Mouse (Mus musculus) MEL-GATA-1-ER (cell line): ENCODE data around the gene Chmp2b.

Experiments
- DNase-seq: peaks from one replicate; pipeline ENCODE4 v3.0.0-alpha.2; 2012; ENCODE audit warnings: low read depth; ENCODE audit errors: extremely low read depth

The Chmp2b gene

GRCm38 (mm10) chr16:65561963-65562863, at the start of gene Chmp2b:
Gene Chmp2b, minus strand, starts transcription at chr16:65562726.
- DNase-seq: peak; percentile 80

GRCm38 (mm10) chr16:65611678-65612077, 49.2 kb upstream of the Chmp2b start:
- no peak for DNase-seq

GRCm38 (mm10) chr16:65600798-65601197, 38.3 kb upstream of the Chmp2b start:
- DNase-seq: no peak

- DNase-seq: no peak
Observed at GRCm38 (mm10) chr16:65586111-65586865, 23.8 kb upstream of the Chmp2b start.

- no peak for DNase-seq
Observed at GRCm38 (mm10) chr16:65585699-65586098, 23.2 kb upstream of the Chmp2b start.

- no peak for DNase-seq
Observed at GRCm38 (mm10) chr16:65577298-65578029, 14.9 kb upstream of the Chmp2b start.

- no peak for DNase-seq
Observed at GRCm38 (mm10) chr16:65568853-65569252, 6.3 kb upstream of the Chmp2b start.

- no peak for DNase-seq
Observed at GRCm38 (mm10) chr16:65564951-65565350, 2.4 kb upstream of the Chmp2b start.

GRCm38 (mm10) chr16:65564306-65564705, 1.8 kb upstream of the Chmp2b start:
- DNase-seq: no peak

GRCm38 (mm10) chr16:65562864-65563206, 309 bp upstream of the Chmp2b start:
- no peak for DNase-seq

GRCm38 (mm10) chr16:65560996-65561962, 1.2 kb downstream of the Chmp2b start:
- peak; percentile 33 for DNase-seq

GRCm38 (mm10) chr16:65559591-65559990, 2.9 kb downstream of the Chmp2b start:
- DNase-seq: no peak

- DNase-seq: no peak
Observed at GRCm38 (mm10) chr16:65557369-65557768, 5.2 kb downstream of the Chmp2b start.

GRCm38 (mm10) chr16:65554267-65554666, 8.3 kb downstream of the Chmp2b start:
- DNase-seq: no peak

- no peak for DNase-seq
Observed at GRCm38 (mm10) chr16:65550814-65551213, 11.7 kb downstream of the Chmp2b start.

GRCm38 (mm10) chr16:65548960-65549359, 13.6 kb downstream of the Chmp2b start:
- peak; percentile 77 for DNase-seq

- DNase-seq: no peak
Observed at GRCm38 (mm10) chr16:65543676-65544293, 18.7 kb downstream of the Chmp2b start.

- peak; percentile 46 for DNase-seq
Observed at GRCm38 (mm10) chr16:65533315-65533999, 29.1 kb downstream of the Chmp2b start.

- no peak for DNase-seq
Observed at GRCm38 (mm10) chr16:65531663-65532062, 30.9 kb downstream of the Chmp2b start.

- DNase-seq: no peak
Observed at GRCm38 (mm10) chr16:65529589-65529988, 32.9 kb downstream of the Chmp2b start.
